Mouse (Mus musculus): ENCODE measurements at regions not wholly inside any gene's neighbourhood (a gene's known extent, or its start where the extent isn't known, plus 50 kb on each side); places are given as distances from the start of the nearest gene placed in this dataset.

- 61% methylated on average over 3 of the region's 3 CpGs for WGBS
- Histone ChIP-seq H3K27ac (replicated peaks; ENCODE audit: insufficient read depth, low read depth, low read length) (no peak overlapping the region), H3K4me1 (ENCODE audit: control insufficient read depth, insufficient read depth, low read length) (no peaks in the 10 kb centered on the region), H3K4me3 (ENCODE audit: insufficient read depth, low read depth, low read length) (no peak overlapping the region), H3K36me3 (ENCODE audit: control insufficient read depth, insufficient read depth, low read length) (no peaks in the 10 kb centered on the region), H3K79me2 (ENCODE audit: control insufficient read depth, insufficient read depth, low read length) (no peaks in the 10 kb centered on the region), H3K27me3 (ENCODE audit: control insufficient read depth, insufficient read depth, low read length) (no peaks in the 10 kb centered on the region), H3K9ac (ENCODE audit: low read depth, low read length) (no peak overlapping the region)
- TF ChIP-seq CTCF (IDR thresholded peaks at IDR 0.05; ENCODE audit: low read depth, low read length) (no peak), POLR2A (IDR thresholded peaks at IDR 0.05; ENCODE audit: extremely low read depth, insufficient read depth, low read length) (no peak)
- DNase-seq (ENCODE audit: extremely low read depth, low read depth, low spot score), result no peak
These were observed 1242.1 kb downstream of the Pcdh18 start for GRCm38 (mm10) chr3:48515009-48515408.

- 93% methylated on average over 2 of the region's 2 CpGs for WGBS
- no peak overlapping the region for H3K4me3 ChIP-seq (ENCODE audit: insufficient read depth, low read depth, low read length)
- DNase-seq (ENCODE audit: extremely low read depth, low read depth, low spot score), result no peak
- H3K4me1 ChIP-seq (ENCODE audit: control insufficient read depth, insufficient read depth, low read length), result no peaks in the 10 kb centered on the region
- H3K27ac ChIP-seq (replicated peaks; ENCODE audit: insufficient read depth, low read depth, low read length), result no peak overlapping the region
- H3K9ac ChIP-seq (ENCODE audit: low read depth, low read length), result no peak overlapping the region
- no peaks in the 10 kb centered on the region for H3K79me2 ChIP-seq (ENCODE audit: control insufficient read depth, insufficient read depth, low read length)
- TF ChIP-seq POLR2A (IDR thresholded peaks at IDR 0.05; ENCODE audit: extremely low read depth, insufficient read depth, low read length) (no peak), CTCF (IDR thresholded peaks at IDR 0.05; ENCODE audit: low read depth, low read length) (no peak)
- H3K36me3 ChIP-seq (ENCODE audit: control insufficient read depth, insufficient read depth, low read length), result no peaks in the 10 kb centered on the region
- H3K27me3 ChIP-seq (ENCODE audit: control insufficient read depth, insufficient read depth, low read length), result no peaks in the 10 kb centered on the region
These were observed 1253.1 kb downstream of the Pcdh18 start for GRCm38 (mm10) chr3:48503996-48504395.

- Histone ChIP-seq H3K9ac (ENCODE audit: low read depth, low read length) (no peak overlapping the region), H3K79me2 (ENCODE audit: control insufficient read depth, insufficient read depth, low read length) (no peaks in the 10 kb centered on the region), H3K36me3 (ENCODE audit: control insufficient read depth, insufficient read depth, low read length) (no peaks in the 10 kb centered on the region), H3K27ac (replicated peaks; ENCODE audit: insufficient read depth, low read depth, low read length) (no peak overlapping the region), H3K4me3 (ENCODE audit: insufficient read depth, low read depth, low read length) (no peak overlapping the region), H3K27me3 (ENCODE audit: control insufficient read depth, insufficient read depth, low read length) (no peaks in the 10 kb centered on the region), H3K4me1 (ENCODE audit: control insufficient read depth, insufficient read depth, low read length) (no peaks in the 10 kb centered on the region)
- DNase-seq (ENCODE audit: extremely low read depth, low read depth, low spot score), result no peak
- TF ChIP-seq CTCF (IDR thresholded peaks at IDR 0.05; ENCODE audit: low read depth, low read length), result no peak
- TF ChIP-seq POLR2A (IDR thresholded peaks at IDR 0.05; ENCODE audit: extremely low read depth, insufficient read depth, low read length), result no peak
These were observed 1292.4 kb downstream of the Pcdh18 start for GRCm38 (mm10) chr3:48464679-48465078.

GRCm38 (mm10) chr3:48441938-48442337 lies 1315.2 kb downstream of the Pcdh18 start:
- no peak overlapping the region for H3K27ac ChIP-seq (replicated peaks; ENCODE audit: insufficient read depth, low read depth, low read length)
- no peaks in the 10 kb centered on the region for H3K36me3 ChIP-seq (ENCODE audit: control insufficient read depth, insufficient read depth, low read length)
- no peaks in the 10 kb centered on the region for H3K27me3 ChIP-seq (ENCODE audit: control insufficient read depth, insufficient read depth, low read length)
- H3K9ac ChIP-seq (ENCODE audit: low read depth, low read length), result no peak overlapping the region
- no peaks in the 10 kb centered on the region for H3K4me1 ChIP-seq (ENCODE audit: control insufficient read depth, insufficient read depth, low read length)
- H3K4me3 ChIP-seq (ENCODE audit: insufficient read depth, low read depth, low read length), result no peak overlapping the region
- no peaks in the 10 kb centered on the region for H3K79me2 ChIP-seq (ENCODE audit: control insufficient read depth, insufficient read depth, low read length)
- TF ChIP-seq POLR2A (IDR thresholded peaks at IDR 0.05; ENCODE audit: extremely low read depth, insufficient read depth, low read length) (no peak), CTCF (IDR thresholded peaks at IDR 0.05; ENCODE audit: low read depth, low read length) (no peak)
- no peak for DNase-seq (ENCODE audit: extremely low read depth, low read depth, low spot score)
- 83% methylated on average over 2 of the region's 2 CpGs for WGBS

- H3K27me3 ChIP-seq (ENCODE audit: control insufficient read depth, insufficient read depth, low read length), result no peaks in the 10 kb centered on the region
- H3K27ac ChIP-seq (replicated peaks; ENCODE audit: insufficient read depth, low read depth, low read length), result no peak overlapping the region
- no peaks in the 10 kb centered on the region for H3K4me1 ChIP-seq (ENCODE audit: control insufficient read depth, insufficient read depth, low read length)
- H3K9ac ChIP-seq (ENCODE audit: low read depth, low read length), result no peak overlapping the region
- H3K4me3 ChIP-seq (ENCODE audit: insufficient read depth, low read depth, low read length), result no peak overlapping the region
- WGBS, result 84% methylated on average over 2 of the region's 2 CpGs
- TF ChIP-seq POLR2A (IDR thresholded peaks at IDR 0.05; ENCODE audit: extremely low read depth, insufficient read depth, low read length) (no peak), CTCF (IDR thresholded peaks at IDR 0.05; ENCODE audit: low read depth, low read length) (no peak)
- no peaks in the 10 kb centered on the region for H3K79me2 ChIP-seq (ENCODE audit: control insufficient read depth, insufficient read depth, low read length)
- DNase-seq (ENCODE audit: extremely low read depth, low read depth, low spot score), result no peak
- no peaks in the 10 kb centered on the region for H3K36me3 ChIP-seq (ENCODE audit: control insufficient read depth, insufficient read depth, low read length)
These were observed 1327.6 kb downstream of the Pcdh18 start for GRCm38 (mm10) chr3:48429406-48430033.

GRCm38 (mm10) chr3:48389862-48390261 lies 1367.3 kb downstream of the Pcdh18 start:
- H3K4me3 ChIP-seq (ENCODE audit: insufficient read depth, low read depth, low read length), result no peak overlapping the region
- no peak overlapping the region for H3K9ac ChIP-seq (ENCODE audit: low read depth, low read length)
- H3K27me3 ChIP-seq (ENCODE audit: control insufficient read depth, insufficient read depth, low read length), result no peaks in the 10 kb centered on the region
- H3K79me2 ChIP-seq (ENCODE audit: control insufficient read depth, insufficient read depth, low read length), result no peaks in the 10 kb centered on the region
- TF ChIP-seq CTCF (IDR thresholded peaks at IDR 0.05; ENCODE audit: low read depth, low read length) (no peak), POLR2A (IDR thresholded peaks at IDR 0.05; ENCODE audit: extremely low read depth, insufficient read depth, low read length) (no peak)
- no peak overlapping the region for H3K27ac ChIP-seq (replicated peaks; ENCODE audit: insufficient read depth, low read depth, low read length)
- no peaks in the 10 kb centered on the region for H3K4me1 ChIP-seq (ENCODE audit: control insufficient read depth, insufficient read depth, low read length)
- no peak for DNase-seq (ENCODE audit: extremely low read depth, low read depth, low spot score)
- no peaks in the 10 kb centered on the region for H3K36me3 ChIP-seq (ENCODE audit: control insufficient read depth, insufficient read depth, low read length)

All from liver, adult 2 months (tissue).